Mouse (Mus musculus) CH12.LX (cell line): ENCODE measurements at regions not wholly inside any gene's neighbourhood (a gene's known extent, or its start where the extent isn't known, plus 50 kb on each side); places are given as distances from the start of the nearest gene placed in this dataset.

ENCODE experiments used
- DNase-seq: peaks from one replicate; pipeline ENCODE4 v3.0.0-alpha.2; 2013; ENCODE audit errors: extremely low read depth
- H3K27ac ChIP-seq: 2 replicates; pipeline ENCODE4 v1.5.1; 2012; ENCODE audit warnings: low read depth, mild to moderate bottlenecking, control low read depth, moderate library complexity; ENCODE audit not compliant: insufficient read depth
- H3K27me3 ChIP-seq: replicated peaks from 2 replicates; pipeline ENCODE3; 2012; ENCODE audit warnings: inconsistent platforms
- H3K36me3 ChIP-seq, 2 experiments: replicated peaks in 1 of 2; 2 replicates each; pipeline versions ENCODE3 to v1.6.1; 2012; ENCODE audit warnings: inconsistent platforms in 1 of 2, low read length in 1 of 2, mild to moderate bottlenecking in 1 of 2, mixed read lengths in 1 of 2, moderate library complexity in 1 of 2; ENCODE audit not compliant: control insufficient read depth in 1 of 2, insufficient read depth in 1 of 2
- H3K4me1 ChIP-seq, 2 experiments: 2 replicates each; pipeline ENCODE4 v1.6.1; 2012; ENCODE audit warnings: inconsistent platforms in 1 of 2, moderate library complexity in 1 of 2; ENCODE audit not compliant: insufficient read depth in 2 of 2, control insufficient read depth in 1 of 2
- H3K4me2 ChIP-seq: 2 replicates; pipeline ENCODE4 v1.6.1; 2012; ENCODE audit warnings: low read depth, mild to moderate bottlenecking, control low read depth; ENCODE audit not compliant: poor library complexity, insufficient read depth, severe bottlenecking
- H3K4me3 ChIP-seq, 3 experiments: fragments of 150-350 bp in 1 of 3; sonication (generic) in 1 of 3; replicated peaks in 1 of 3; 2 replicates each; pipeline versions ENCODE3 to v1.5.1; 2011 to 2012; ENCODE audit warnings: low read depth in 2 of 3, low read length in 2 of 3, mild to moderate bottlenecking in 2 of 3, moderate library complexity in 2 of 3, control low read depth in 1 of 3, improper control_type of control experiment in 1 of 3, inconsistent platforms in 1 of 3, mixed read lengths in 1 of 3; ENCODE audit not compliant: poor library complexity in 1 of 3
- H3K79me2 ChIP-seq: replicated peaks from 2 replicates; pipeline ENCODE4 v1.6.1; 2012; ENCODE audit warnings: mild to moderate bottlenecking, moderate library complexity; ENCODE audit not compliant: control insufficient read depth, poor library complexity, insufficient read depth, severe bottlenecking; ENCODE audit errors: extremely low read depth
- H3K9ac ChIP-seq: 2 replicates; pipeline ENCODE4 v1.6.1; 2012; ENCODE audit warnings: low read depth, mild to moderate bottlenecking, control low read depth, moderate library complexity; ENCODE audit not compliant: insufficient read depth
- H3K9me3 ChIP-seq: replicated peaks from 2 replicates; pipeline ENCODE3; 2012; ENCODE audit warnings: low read length, inconsistent platforms, mixed read lengths
- CHD1 ChIP-seq: IDR thresholded peaks from 2 replicates; pipeline ENCODE4 v1.6.1; 2012; ENCODE audit warnings: low read depth, low read length, improper control_type of control experiment, inconsistent platforms
- CHD2 ChIP-seq: IDR thresholded peaks from 2 replicates; pipeline ENCODE4 v1.6.1; 2011; ENCODE audit warnings: low read length, improper control_type of control experiment
- CTCF ChIP-seq, 2 experiments: IDR thresholded peaks in 1 of 2; conservative IDR thresholded peaks in 1 of 2; 2 replicates each; pipeline ENCODE4 v1.5.1; 2011 to 2012; ENCODE audit warnings: low read depth in 2 of 2, low read length in 2 of 2, improper control_type of control experiment in 1 of 2, inconsistent platforms in 1 of 2, mild to moderate bottlenecking in 1 of 2, moderate library complexity in 1 of 2
- E2F4 ChIP-seq: IDR thresholded peaks from 2 replicates; pipeline ENCODE4 v1.6.1; 2011; ENCODE audit warnings: low read depth, low read length, improper control_type of control experiment; ENCODE audit not compliant: insufficient replicate concordance
- ELF1 ChIP-seq: IDR thresholded peaks from 2 replicates; pipeline ENCODE4 v1.6.1; 2014; ENCODE audit warnings: low read depth, mild to moderate bottlenecking, inconsistent platforms, low read length, improper control_type of control experiment
- EP300 ChIP-seq: IDR thresholded peaks from 2 replicates; pipeline ENCODE4 v1.6.1; 2011; ENCODE audit warnings: low read length, improper control_type of control experiment
- ETS1 ChIP-seq: conservative IDR thresholded peaks from 2 replicates; pipeline ENCODE4 v1.6.1; 2012; ENCODE audit warnings: low read depth, mild to moderate bottlenecking, inconsistent platforms, low read length, improper control_type of control experiment, moderate library complexity
- HCFC1 ChIP-seq: IDR thresholded peaks from 2 replicates; pipeline ENCODE4 v1.6.1; 2012; ENCODE audit warnings: low read depth, mild to moderate bottlenecking, inconsistent platforms, low read length, improper control_type of control experiment
- JUN ChIP-seq: IDR thresholded peaks from 2 replicates; pipeline ENCODE4 v1.6.1; 2011; ENCODE audit warnings: low read depth, mild to moderate bottlenecking, low read length, improper control_type of control experiment, moderate library complexity; ENCODE audit not compliant: insufficient read depth
- MAFK ChIP-seq: IDR thresholded peaks from 2 replicates; pipeline ENCODE4 v1.6.1; 2011; ENCODE audit warnings: low read length, improper control_type of control experiment; ENCODE audit not compliant: insufficient replicate concordance
- MAX ChIP-seq: IDR thresholded peaks from 2 replicates; pipeline ENCODE4 v1.6.1; 2011; ENCODE audit warnings: low read length, improper control_type of control experiment
- MAZ ChIP-seq: IDR thresholded peaks from 2 replicates; pipeline ENCODE4 v1.6.1; 2012; ENCODE audit warnings: low read depth, mild to moderate bottlenecking, inconsistent platforms, low read length, improper control_type of control experiment, moderate library complexity
- NELFE ChIP-seq: IDR thresholded peaks from 2 replicates; pipeline ENCODE4 v1.6.1; 2011; ENCODE audit warnings: low read depth, low read length, improper control_type of control experiment
- POLR2A ChIP-seq: IDR thresholded peaks from 2 replicates; pipeline ENCODE4 v1.6.1; 2011; ENCODE audit warnings: low read depth, mild to moderate bottlenecking, improper control_type of control experiment, low read length
- RCOR1 ChIP-seq: conservative IDR thresholded peaks from 2 replicates; pipeline ENCODE4 v1.6.1; 2012; ENCODE audit warnings: low read depth, mild to moderate bottlenecking, inconsistent platforms, low read length, improper control_type of control experiment
- SIN3A ChIP-seq: IDR thresholded peaks from 2 replicates; pipeline ENCODE4 v1.6.1; 2012; ENCODE audit warnings: low read length, improper control_type of control experiment, inconsistent platforms
- SMC3 ChIP-seq: IDR thresholded peaks from 2 replicates; pipeline ENCODE4 v1.6.1; 2011; ENCODE audit warnings: low read depth, low read length, improper control_type of control experiment
- TCF12 ChIP-seq: IDR thresholded peaks from 2 replicates; pipeline ENCODE4 v1.6.1; 2014; ENCODE audit warnings: low read depth, mild to moderate bottlenecking, inconsistent platforms, low read length, improper control_type of control experiment
- USF2 ChIP-seq: conservative IDR thresholded peaks from 2 replicates; pipeline ENCODE4 v1.6.1; 2011; ENCODE audit warnings: low read depth, low read length, improper control_type of control experiment
- ZC3H11A ChIP-seq: IDR thresholded peaks from 2 replicates; pipeline ENCODE4 v1.6.1; 2012; ENCODE audit warnings: low read depth, mild to moderate bottlenecking, inconsistent platforms, low read length, improper control_type of control experiment
- ZKSCAN1 ChIP-seq: IDR thresholded peaks from 2 replicates; pipeline ENCODE4 v1.6.1; 2012; ENCODE audit warnings: low read depth, inconsistent platforms, low read length, improper control_type of control experiment, borderline replicate concordance
- ZMIZ1 ChIP-seq: IDR thresholded peaks from 2 replicates; pipeline ENCODE4 v1.6.1; 2012; ENCODE audit warnings: low read depth, mild to moderate bottlenecking, inconsistent platforms, low read length, improper control_type of control experiment
- ZNF384 ChIP-seq: IDR thresholded peaks from 2 replicates; pipeline ENCODE4 v1.6.1; 2012; ENCODE audit warnings: low read depth, low read length, improper control_type of control experiment, inconsistent platforms
- dilution Hi-C: fragments of 300-500 bp; cut with MboI; formaldehyde crosslinking; loops from 2 replicates; pipeline ENCODE4 v1.14.3; 2020; ENCODE audit warnings: low sequenced_read_pairs; ENCODE audit not compliant: extremely low pct_unique_long_range_greater_than_20kb, extremely low pct_ligation_motif_present
- in situ Hi-C: fragments of 300-500 bp; cut with MboI; formaldehyde crosslinking; loops from 3 replicates; pipeline ENCODE4 v1.14.3; 2019; ENCODE audit warnings: low sequenced_read_pairs, low pct_ligation_motif_present, low pct_unique_long_range_greater_than_20kb, mixed read lengths

DNA sequence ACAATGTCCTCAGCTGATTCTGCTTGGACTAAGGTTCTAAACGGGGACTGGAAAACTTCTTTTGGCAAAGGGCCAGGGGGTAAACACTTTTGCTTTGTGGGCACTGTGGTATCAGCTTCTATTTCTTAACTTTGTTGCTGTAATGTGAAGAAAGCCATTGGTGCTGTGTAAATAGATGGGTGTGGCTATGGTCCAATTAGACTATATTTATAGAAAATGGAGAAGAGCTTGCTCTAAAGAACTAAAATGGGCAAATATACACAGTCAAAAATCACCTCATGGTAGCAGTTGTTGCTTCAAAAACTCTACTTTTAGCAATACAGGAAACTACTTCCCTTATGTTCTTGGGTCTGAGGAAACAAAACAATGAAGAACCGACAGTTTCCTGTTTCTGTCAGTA is 84.1 kb downstream of the Tnfaip3 start:
- no peak overlapping the region for H3K4me3 ChIP-seq
- peaks cover 4 to 38% of the 10 kb centered on the region in 2 experiments; a peak in 3 of 4 replicates for H3K4me1 ChIP-seq
- no peaks in the 10 kb centered on the region for H3K9me3 ChIP-seq
- no peak for DNase-seq
- dilution Hi-C loops: no loop called here
- no peaks in the 10 kb centered on the region for H3K79me2 ChIP-seq
- no peak overlapping the region for H3K27ac ChIP-seq
- no peak for TF ChIP-seq CHD2
- no peak for TF ChIP-seq CHD1
- no peak for TF ChIP-seq RCOR1
- TF ChIP-seq ZNF384: no peak
- no peak for TF ChIP-seq ELF1
- no peak for TF ChIP-seq JUN
- no peak for TF ChIP-seq ETS1
- no peak for TF ChIP-seq NELFE
- no peak for TF ChIP-seq MAZ
- TF ChIP-seq MAFK: no peak
- TF ChIP-seq, all 38 proteins: peak for 0
- no peaks in the 10 kb centered on the region for H3K36me3 ChIP-seq
- no peaks in the 10 kb centered on the region for H3K27me3 ChIP-seq
- H3K4me2 ChIP-seq: no peak overlapping the region
- in situ Hi-C loops: loop anchor here (25.0 kb wide), 1 partner anchor 556 kb away; no protein-coding TSS in a partner anchor
- no peak overlapping the region for H3K9ac ChIP-seq

DNA sequence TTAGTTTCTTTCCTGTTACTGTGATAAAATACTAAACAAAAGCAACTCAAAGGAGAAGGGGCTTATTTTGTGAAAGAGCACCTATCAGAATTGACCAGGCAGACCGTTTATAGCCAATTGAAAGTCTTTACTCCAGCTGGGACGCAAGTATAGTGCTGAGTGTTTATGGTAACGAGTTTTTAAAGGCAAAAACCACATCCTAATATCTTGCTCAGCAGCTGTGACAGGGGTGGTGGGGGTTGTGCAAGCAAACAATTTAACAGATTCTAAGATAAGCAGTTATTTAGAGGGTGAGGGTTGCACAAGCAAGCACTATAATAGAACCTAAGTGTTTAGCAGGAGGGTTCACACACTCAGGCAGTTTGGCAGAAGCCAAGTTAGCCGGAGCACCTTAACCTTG is 74.0 kb downstream of the Tnfaip3 start:
- Histone ChIP-seq H3K4me1 (0 out of 4 replicates have a peak, but pooled peaks cover 0 to 6% of the 10 kb centered on the region in 2 experiments), H3K36me3 (no peaks in the 10 kb centered on the region), H3K79me2 (no peaks in the 10 kb centered on the region), H3K9ac (no peak overlapping the region), H3K4me3 (no peak overlapping the region), H3K9me3 (no peaks in the 10 kb centered on the region), H3K4me2 (no peak overlapping the region), H3K27ac (no peak overlapping the region), H3K27me3 (no peaks in the 10 kb centered on the region)
- no peak for TF ChIP-seq ZNF384
- no peak for TF ChIP-seq ZMIZ1
- TF ChIP-seq SMC3: no peak
- in situ Hi-C loops (loop anchor here (25.0 kb wide), 1 partner anchor 546 kb away; no protein-coding TSS in a partner anchor), dilution Hi-C loops (no loop called here)
- DNase-seq: no peak

DNA sequence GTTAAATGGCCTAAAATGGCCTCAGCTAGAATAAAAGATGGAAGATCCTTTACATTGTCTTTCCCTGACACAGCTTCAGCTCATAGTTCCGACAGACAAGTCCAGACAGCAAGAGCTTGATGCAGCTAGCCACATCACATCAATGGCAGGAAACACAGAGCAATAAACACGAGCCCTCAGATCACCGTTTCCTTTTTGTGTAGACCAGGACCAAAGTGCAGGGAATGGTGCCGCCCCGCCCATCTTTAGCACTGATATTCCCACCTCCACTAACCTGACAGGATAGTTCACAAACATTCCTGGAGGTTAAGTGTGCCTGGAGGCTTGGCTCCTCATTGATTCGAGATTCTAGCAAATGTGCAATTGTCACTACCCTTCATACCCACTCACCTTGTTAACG is 73.5 kb downstream of the Tnfaip3 start:
- H3K4me2 ChIP-seq: no peak overlapping the region
- no peaks in the 10 kb centered on the region for H3K9me3 ChIP-seq
- no peaks in the 10 kb centered on the region for H3K79me2 ChIP-seq
- no peak overlapping the region for H3K4me3 ChIP-seq
- H3K27ac ChIP-seq: no peak overlapping the region
- H3K36me3 ChIP-seq: no peaks in the 10 kb centered on the region
- H3K9ac ChIP-seq: no peak overlapping the region
- in situ Hi-C loops: loop anchor here (25.0 kb wide), 1 partner anchor 545 kb away; no protein-coding TSS in a partner anchor
- peaks cover 0 to 6% of the 10 kb centered on the region in 2 experiments; a peak in 1 of 4 replicates for H3K4me1 ChIP-seq
- no peak for DNase-seq
- dilution Hi-C loops: no loop called here
- TF ChIP-seq SIN3A (no peak), POLR2A (no peak), JUN (no peak), CHD2 (no peak), CHD1 (no peak), EP300 (no peak), E2F4 (no peak), NELFE (no peak), ZC3H11A (no peak), ZKSCAN1 (no peak), MAZ (no peak), MAFK (no peak), TCF12 (no peak), RCOR1 (no peak), USF2 (no peak), MAX (no peak), CTCF (conservative IDR thresholded peaks at IDR 0.05 in 1 of 2, IDR thresholded peaks at IDR 0.05 in 1 of 2; ENCODE audit: low read depth in 2 of 2, low read length in 2 of 2) (no peak), HCFC1 (no peak)
- no peaks in the 10 kb centered on the region for H3K27me3 ChIP-seq
